Mouse (Mus musculus) liver, embryonic 14.5 days (tissue): ENCODE data around the gene Pde8a.

Experiments used
- CTCF ChIP-seq: IDR thresholded peaks from 2 replicates; pipeline ENCODE4 v1.5.1; 2016; ENCODE audit warnings: antibody characterized with exemption, low read depth, control low read depth
- EP300 ChIP-seq: IDR thresholded peaks from 2 replicates; pipeline ENCODE4 v1.6.1; 2016; ENCODE audit warnings: antibody characterized with exemption, low read depth

DNA sequence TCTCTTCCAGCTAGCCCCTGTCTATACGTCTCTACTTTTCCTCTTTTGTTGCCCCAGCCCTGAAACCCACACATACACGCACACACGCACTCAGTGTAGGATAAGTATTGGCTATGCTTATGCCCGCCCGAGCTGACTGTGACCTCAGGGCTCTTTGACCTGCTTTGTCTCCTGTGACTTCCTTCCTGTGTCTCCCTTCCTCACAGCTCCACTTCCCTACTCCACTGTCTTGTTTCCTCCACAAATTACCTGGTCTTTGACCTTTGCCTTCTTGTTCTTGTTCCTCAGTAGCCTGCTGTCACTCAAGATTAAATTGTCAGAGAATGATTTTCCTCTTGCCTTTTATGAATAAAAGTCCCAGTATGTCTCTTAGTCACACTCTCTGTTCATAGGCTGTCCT, 90.7 kb downstream of the Pde8a start:
- TF ChIP-seq CTCF (no peak), EP300 (no peak)
